Mouse (Mus musculus): ENCODE measurements around the gene BC030870. TPM values are rescaled to one million over a fixed set of nuclear protein-coding genes. Genes with fewer than 3 reads are reported as not detected.

Gene BC030870
- polyA plus RNA-seq, 1 experiment from 2014 or later = not detected

DNA sequence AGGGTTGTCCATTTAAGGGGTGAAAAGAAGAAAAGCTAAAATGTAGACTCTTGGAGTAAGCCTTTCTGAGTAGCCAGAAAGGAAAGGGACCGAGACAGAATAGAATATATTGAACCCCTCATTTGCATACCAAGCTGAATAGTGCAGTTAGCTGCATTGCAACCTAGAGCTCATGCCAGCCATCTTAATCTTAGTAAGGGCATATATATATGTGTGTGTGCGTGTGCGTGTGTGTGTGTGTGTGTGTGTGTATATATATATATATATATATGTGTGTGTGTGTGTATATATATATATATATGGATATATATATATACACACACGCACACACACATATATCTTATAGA is 60.9 kb downstream of the BC030870 start:
- H3K4me2 ChIP-seq (replicated peaks) = peak overlapping the region; percentile 34
- ATAC-seq (ENCODE audit: low FRiP score, low read depth) = peak; percentile 87
- no peaks in the 10 kb centered on the region for H3K36me3 ChIP-seq
- no peak overlapping the region for H3K27ac ChIP-seq (replicated peaks)
- H3K9ac ChIP-seq (replicated peaks) = no peak overlapping the region
- peaks cover 15% of the 10 kb centered on the region for H3K27me3 ChIP-seq
- 65% methylated on average over 4 of the region's 4 CpGs for WGBS
- H3K4me1 ChIP-seq = 0 out of 2 replicates have a peak, but pooled peaks cover 6% of the 10 kb centered on the region
- no peak overlapping the region for H3K4me3 ChIP-seq
- H3K9me3 ChIP-seq = no peaks in the 10 kb centered on the region

DNA sequence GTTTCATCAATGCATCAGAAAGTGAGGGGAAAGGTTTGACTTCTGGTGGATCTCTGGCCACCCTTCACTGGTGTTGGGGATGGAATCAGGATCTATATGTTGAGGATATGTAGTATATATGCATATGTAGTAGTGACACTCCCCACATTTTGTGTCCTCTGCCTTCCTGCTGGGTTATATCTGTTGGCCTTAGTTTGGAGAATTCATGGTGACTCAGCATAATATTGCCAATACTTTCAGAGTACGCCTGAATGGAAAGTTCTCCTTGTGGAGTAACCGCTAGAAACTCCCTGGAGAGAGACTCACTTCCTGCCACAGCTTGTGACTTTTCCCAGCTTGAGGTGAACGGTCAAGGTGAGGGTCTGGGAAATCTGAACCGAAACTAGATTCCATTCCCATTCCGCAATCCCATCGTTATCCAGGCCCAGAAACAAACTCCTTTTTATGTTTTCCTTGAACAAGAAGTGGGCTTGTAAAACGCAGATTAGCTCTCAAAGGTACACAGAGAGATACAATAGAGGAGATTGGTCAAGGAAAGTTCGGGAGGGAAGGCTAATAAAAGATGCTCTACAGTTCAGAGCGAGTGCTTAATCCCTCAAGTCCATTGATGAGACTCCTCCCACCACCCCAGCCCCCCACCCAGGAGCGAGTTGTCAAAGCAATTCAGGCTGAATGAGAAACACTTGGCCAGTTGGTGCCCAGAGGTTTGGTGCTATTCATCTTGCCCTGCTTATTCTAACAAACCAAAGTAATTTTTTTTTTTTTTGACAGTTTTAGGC is 61.5 kb downstream of the BC030870 start:
- no peak overlapping the region for H3K4me3 ChIP-seq
- peaks cover 19% of the 10 kb centered on the region for H3K27me3 ChIP-seq
- H3K9ac ChIP-seq (replicated peaks) = no peak overlapping the region
- H3K9me3 ChIP-seq = no peaks in the 10 kb centered on the region
- no peaks in the 10 kb centered on the region for H3K36me3 ChIP-seq
- whole genome bisulfite sequencing = 26% methylated on average over 10 of the region's 10 CpGs
- peak overlapping the region; percentile 34 for H3K4me2 ChIP-seq (replicated peaks)
- H3K4me1 ChIP-seq = 0 out of 2 replicates have a peak, but pooled peaks cover 6% of the 10 kb centered on the region
- H3K27ac ChIP-seq (replicated peaks) = no peak overlapping the region
- peak; percentile 85 for ATAC-seq (ENCODE audit: low FRiP score, low read depth)

GRCm38 (mm10) chr8:65067031-65067430 is 62.3 kb downstream of the BC030870 start:
- Histone ChIP-seq H3K9ac (replicated peaks) (no peak overlapping the region), H3K27ac (replicated peaks) (no peak overlapping the region), H3K4me2 (replicated peaks) (no peak overlapping the region), H3K9me3 (no peaks in the 10 kb centered on the region), H3K36me3 (no peaks in the 10 kb centered on the region), H3K27me3 (peaks cover 19% of the 10 kb centered on the region), H3K4me1 (0 out of 2 replicates have a peak, but pooled peaks cover 6% of the 10 kb centered on the region), H3K4me3 (no peak overlapping the region)
- no peak for ATAC-seq (ENCODE audit: low FRiP score, low read depth)
- 96% methylated on average over 4 of the region's 4 CpGs for WGBS

- Histone ChIP-seq H3K27me3 (peaks cover 19% of the 10 kb centered on the region), H3K4me3 (no peak overlapping the region), H3K4me2 (replicated peaks) (no peak overlapping the region), H3K4me1 (0 out of 2 replicates have a peak, but pooled peaks cover 6% of the 10 kb centered on the region), H3K27ac (replicated peaks) (no peak overlapping the region), H3K36me3 (no peaks in the 10 kb centered on the region), H3K9me3 (no peaks in the 10 kb centered on the region), H3K9ac (replicated peaks) (no peak overlapping the region)
- no peak for ATAC-seq (ENCODE audit: low FRiP score, low read depth)
- WGBS = 98% methylated on average over 3 of the region's 3 CpGs
These were observed 63.7 kb downstream of the BC030870 start for GRCm38 (mm10) chr8:65065622-65066021.

DNA sequence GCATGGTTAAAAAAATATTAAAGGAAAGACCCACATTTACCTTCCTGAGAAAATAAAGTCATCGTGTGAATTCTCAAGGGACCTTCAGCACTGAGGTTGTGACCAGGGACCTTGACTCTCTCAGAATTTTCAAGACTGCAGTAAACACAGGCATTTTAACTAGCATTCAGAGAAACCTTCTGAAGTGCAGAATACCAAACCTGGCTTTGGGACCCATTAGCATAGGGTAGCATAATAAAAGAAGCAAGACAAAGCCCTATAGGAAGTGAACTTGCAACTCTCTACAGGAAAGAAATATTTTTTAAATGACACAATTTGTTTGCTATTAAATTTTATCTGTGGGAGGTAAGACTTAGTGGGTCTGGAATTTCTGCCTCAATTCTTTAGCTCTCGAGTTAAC is 65.3 kb downstream of the BC030870 start:
- no peak overlapping the region for H3K4me2 ChIP-seq (replicated peaks)
- 62% methylated on average over 2 of the region's 2 CpGs for WGBS
- no peak for ATAC-seq (ENCODE audit: low FRiP score, low read depth)
- no peak overlapping the region for H3K9ac ChIP-seq (replicated peaks)
- H3K4me3 ChIP-seq = no peak overlapping the region
- H3K36me3 ChIP-seq = no peaks in the 10 kb centered on the region
- H3K27ac ChIP-seq (replicated peaks) = no peak overlapping the region
- 0 out of 2 replicates have a peak, but pooled peaks cover 6% of the 10 kb centered on the region for H3K4me1 ChIP-seq
- H3K9me3 ChIP-seq = no peaks in the 10 kb centered on the region
- peaks cover 19% of the 10 kb centered on the region for H3K27me3 ChIP-seq

- no peak overlapping the region for H3K4me3 ChIP-seq
- WGBS = 65% methylated on average over 4 of the region's 4 CpGs
- H3K36me3 ChIP-seq = no peaks in the 10 kb centered on the region
- no peak overlapping the region for H3K27ac ChIP-seq (replicated peaks)
- no peak overlapping the region for H3K9ac ChIP-seq (replicated peaks)
- H3K4me1 ChIP-seq = no peaks in the 10 kb centered on the region
- ATAC-seq (ENCODE audit: low FRiP score, low read depth) = no peak
- H3K27me3 ChIP-seq = peaks cover 17% of the 10 kb centered on the region
- H3K9me3 ChIP-seq = no peaks in the 10 kb centered on the region
- H3K4me2 ChIP-seq (replicated peaks) = no peak overlapping the region
These were observed 67.2 kb downstream of the BC030870 start for GRCm38 (mm10) chr8:65062195-65062594.

GRCm38 (mm10) chr8:65056722-65057121 is 72.6 kb downstream of the BC030870 start:
- no peak overlapping the region for H3K9ac ChIP-seq (replicated peaks)

DNA sequence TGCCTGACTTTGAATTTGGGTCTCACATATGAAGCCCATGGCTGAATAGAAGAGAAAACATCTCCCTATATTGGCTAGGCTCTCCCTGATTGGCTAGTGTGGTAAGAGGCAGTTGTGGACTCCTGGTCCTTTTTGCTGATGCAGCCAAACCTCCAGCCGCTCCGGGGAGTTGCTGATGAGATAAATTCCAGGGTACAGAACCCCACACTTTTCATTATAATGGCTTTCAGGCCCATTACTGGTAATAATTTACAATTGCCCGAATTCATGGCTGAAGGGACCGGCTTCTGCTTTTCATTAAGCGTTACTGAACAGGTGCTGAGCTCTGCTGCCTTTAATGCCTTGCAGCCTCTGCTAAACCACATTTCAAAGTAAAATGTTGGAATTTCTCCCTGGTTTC is 75.4 kb downstream of the BC030870 start:
- no peak overlapping the region for H3K9ac ChIP-seq (replicated peaks)
- WGBS = 72% methylated on average over 5 of the region's 5 CpGs
- ATAC-seq (ENCODE audit: low FRiP score, low read depth) = no peak
- H3K4me1 ChIP-seq = no peaks in the 10 kb centered on the region
- no peak overlapping the region for H3K27ac ChIP-seq (replicated peaks)
- H3K4me2 ChIP-seq (replicated peaks) = no peak overlapping the region
- no peak overlapping the region for H3K4me3 ChIP-seq
- no peaks in the 10 kb centered on the region for H3K9me3 ChIP-seq
- H3K36me3 ChIP-seq = no peaks in the 10 kb centered on the region
- no peaks in the 10 kb centered on the region for H3K27me3 ChIP-seq

More at GRCm38 (mm10) chr8:65056722-65057121, 72.6 kb downstream of the BC030870 start:
- no peaks in the 10 kb centered on the region for H3K27me3 ChIP-seq
- no peak overlapping the region for H3K27ac ChIP-seq (replicated peaks)
- no peaks in the 10 kb centered on the region for H3K4me1 ChIP-seq
- no peak overlapping the region for H3K4me3 ChIP-seq
- no peak overlapping the region for H3K4me2 ChIP-seq (replicated peaks)
- H3K36me3 ChIP-seq = no peaks in the 10 kb centered on the region
- WGBS = 92% methylated on average over 4 of the region's 4 CpGs
- H3K9me3 ChIP-seq = no peaks in the 10 kb centered on the region
- ATAC-seq (ENCODE audit: low FRiP score, low read depth) = no peak

DNA sequence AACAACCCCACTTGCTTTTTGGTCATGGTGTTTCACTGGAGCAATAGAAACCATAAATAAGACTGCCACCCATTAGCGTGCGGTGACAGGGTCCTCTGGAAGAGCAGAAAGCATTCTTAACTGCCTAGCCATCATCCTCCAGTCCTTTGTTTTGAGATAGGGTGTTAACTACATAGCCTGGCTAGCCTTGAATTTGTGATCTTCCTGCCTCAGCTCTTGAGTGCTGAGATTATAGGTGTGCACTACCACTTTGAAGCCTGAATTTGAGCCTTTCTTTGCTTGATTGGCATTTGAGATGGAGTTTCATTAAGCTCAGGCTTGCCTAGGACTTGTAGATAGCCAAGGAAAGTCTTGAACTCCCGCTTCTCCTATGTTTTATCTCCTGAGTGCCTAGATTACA is 75.8 kb downstream of the BC030870 start:
- no peak for ATAC-seq (ENCODE audit: low FRiP score, low read depth)

DNA sequence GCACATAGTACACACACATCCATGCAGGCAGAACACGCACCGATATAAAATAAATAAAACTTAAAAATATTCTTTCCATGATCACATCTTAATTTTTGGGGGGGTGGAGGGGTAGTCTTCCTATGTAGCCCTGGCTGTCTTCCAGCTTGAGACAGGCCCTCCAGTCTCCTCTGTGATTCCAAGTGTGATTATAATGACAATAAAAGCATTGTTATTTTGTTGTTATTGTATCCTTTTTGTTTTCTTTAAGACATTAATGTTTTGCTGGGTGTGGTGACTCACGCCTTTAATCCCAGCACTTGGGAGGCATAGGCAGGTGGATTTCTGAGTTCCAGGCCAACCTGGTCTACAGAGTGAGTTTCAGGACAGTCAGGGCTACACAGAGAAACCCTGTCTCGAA is 81.6 kb downstream of the BC030870 start:
- WGBS = 86% methylated on average over 4 of the region's 4 CpGs
- H3K9me3 ChIP-seq = no peaks in the 10 kb centered on the region
- ATAC-seq (ENCODE audit: low FRiP score, low read depth) = no peak
- no peak overlapping the region for H3K4me2 ChIP-seq (replicated peaks)
- H3K9ac ChIP-seq (replicated peaks) = no peak overlapping the region
- no peaks in the 10 kb centered on the region for H3K36me3 ChIP-seq
- no peaks in the 10 kb centered on the region for H3K4me1 ChIP-seq
- no peaks in the 10 kb centered on the region for H3K27me3 ChIP-seq
- H3K27ac ChIP-seq (replicated peaks) = no peak overlapping the region
- no peak overlapping the region for H3K4me3 ChIP-seq

More for the DNA sequence above, 75.8 kb downstream of the BC030870 start:
- no peaks in the 10 kb centered on the region for H3K27me3 ChIP-seq
- no peaks in the 10 kb centered on the region for H3K4me1 ChIP-seq
- no peaks in the 10 kb centered on the region for H3K36me3 ChIP-seq
- no peak overlapping the region for H3K4me3 ChIP-seq
- no peak overlapping the region for H3K27ac ChIP-seq (replicated peaks)
- no peaks in the 10 kb centered on the region for H3K9me3 ChIP-seq
- no peak overlapping the region for H3K9ac ChIP-seq (replicated peaks)
- no peak overlapping the region for H3K4me2 ChIP-seq (replicated peaks)
- WGBS = 90% methylated on average over 3 of the region's 3 CpGs

DNA sequence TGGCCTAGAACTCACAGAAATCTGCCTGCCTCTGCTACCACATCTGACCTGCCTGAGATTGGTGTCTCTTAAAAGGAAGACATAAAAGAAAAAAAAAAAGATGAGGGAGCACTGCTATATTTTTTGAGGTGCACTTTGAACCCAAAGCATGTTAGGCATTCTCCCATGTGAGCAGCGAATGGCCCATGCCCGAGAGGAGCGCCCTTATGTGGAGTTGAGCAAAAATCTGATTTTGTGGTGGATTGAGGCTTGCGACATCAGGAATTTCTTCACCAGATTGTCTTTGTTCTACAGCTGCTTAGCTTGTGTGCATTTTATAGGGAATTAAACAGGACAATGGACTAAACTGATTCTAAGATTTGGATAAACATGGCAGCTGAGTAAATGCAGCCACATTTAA is 82.2 kb downstream of the BC030870 start:
- H3K9ac ChIP-seq (replicated peaks) = no peak overlapping the region
- H3K27me3 ChIP-seq = no peaks in the 10 kb centered on the region
- no peaks in the 10 kb centered on the region for H3K4me1 ChIP-seq
- H3K4me3 ChIP-seq = no peak overlapping the region
- H3K36me3 ChIP-seq = no peaks in the 10 kb centered on the region
- no peaks in the 10 kb centered on the region for H3K9me3 ChIP-seq
- H3K27ac ChIP-seq (replicated peaks) = no peak overlapping the region
- 91% methylated on average over 4 of the region's 4 CpGs for WGBS
- H3K4me2 ChIP-seq (replicated peaks) = no peak overlapping the region
- no peak for ATAC-seq (ENCODE audit: low FRiP score, low read depth)

GRCm38 (mm10) chr8:65046565-65046964 is 82.8 kb downstream of the BC030870 start:
- no peak for ATAC-seq (ENCODE audit: low FRiP score, low read depth)
- H3K27me3 ChIP-seq = no peaks in the 10 kb centered on the region
- no peaks in the 10 kb centered on the region for H3K9me3 ChIP-seq
- H3K36me3 ChIP-seq = no peaks in the 10 kb centered on the region
- H3K4me2 ChIP-seq (replicated peaks) = no peak overlapping the region
- H3K4me1 ChIP-seq = no peaks in the 10 kb centered on the region
- H3K9ac ChIP-seq (replicated peaks) = no peak overlapping the region
- no peak overlapping the region for H3K27ac ChIP-seq (replicated peaks)
- no peak overlapping the region for H3K4me3 ChIP-seq
- WGBS = 30% methylated on average over 5 of the region's 5 CpGs

Measured in midbrain, embryonic 12.5 days (tissue).